Mouse (Mus musculus): ENCODE measurements around the gene Myo1b.

Gene Myo1b

GRCm38 (mm10) chr1:51845264-51846036 is 70.4 kb downstream of the Myo1b start:
- DNase-seq = no peak

DNA sequence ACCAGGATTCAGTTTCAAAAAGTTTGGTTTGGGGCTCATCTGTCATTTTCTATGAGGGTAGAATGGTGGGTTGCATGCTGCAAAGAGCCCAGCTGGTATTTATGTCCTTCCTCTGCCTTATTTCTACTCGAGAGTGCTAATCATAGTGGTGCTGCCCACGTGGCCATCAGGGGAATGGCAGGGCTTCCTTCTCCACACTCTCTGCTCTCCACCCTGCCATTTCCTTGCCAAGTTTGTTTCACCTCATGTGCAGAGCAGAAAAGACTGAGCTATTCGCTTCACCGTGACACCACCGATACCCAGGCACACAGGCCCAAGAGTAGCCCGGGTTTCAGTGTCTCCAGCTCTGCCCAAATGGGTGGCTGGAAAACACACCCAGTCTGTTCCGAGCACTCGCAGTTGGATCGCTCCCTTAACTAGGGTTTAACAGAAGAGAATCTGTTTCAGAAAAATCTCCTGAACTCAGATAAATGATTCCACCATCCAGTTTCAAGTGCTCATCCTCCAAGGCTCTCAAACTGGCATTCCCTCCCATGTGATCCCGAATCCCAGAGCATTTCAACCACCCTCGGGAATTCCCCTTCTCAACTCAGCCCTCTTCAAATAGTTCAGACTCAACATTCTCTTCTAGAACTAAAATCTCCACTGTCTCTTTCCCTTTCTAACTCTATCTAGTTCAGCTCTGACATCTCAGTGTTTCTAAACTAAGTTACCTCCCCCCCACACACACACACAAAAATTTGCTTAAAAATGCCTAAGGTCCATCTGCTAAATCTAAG is 77.8 kb downstream of the Myo1b start:
- DNase-seq = peak in 1 of 2 experiments; percentile 42

DNA sequence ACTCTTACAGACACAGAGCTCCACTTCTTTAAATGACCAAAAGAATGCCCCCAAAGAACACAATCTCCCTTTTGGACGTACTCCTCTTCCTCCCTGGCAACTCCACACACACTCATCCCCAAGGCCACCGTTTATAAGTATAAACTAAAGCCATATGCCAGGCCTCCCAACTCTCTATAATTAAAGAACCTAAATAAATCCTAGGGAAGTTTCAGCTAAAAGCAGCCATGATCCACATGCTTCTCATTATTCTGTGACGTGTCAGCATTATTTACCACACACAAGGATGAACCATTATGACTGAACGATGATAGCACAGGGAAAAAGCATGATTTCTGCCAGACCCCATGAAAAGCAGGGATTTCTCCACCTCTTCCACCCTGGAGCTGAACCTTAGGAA is 78.6 kb downstream of the Myo1b start:
- DNase-seq = no peak

DNA sequence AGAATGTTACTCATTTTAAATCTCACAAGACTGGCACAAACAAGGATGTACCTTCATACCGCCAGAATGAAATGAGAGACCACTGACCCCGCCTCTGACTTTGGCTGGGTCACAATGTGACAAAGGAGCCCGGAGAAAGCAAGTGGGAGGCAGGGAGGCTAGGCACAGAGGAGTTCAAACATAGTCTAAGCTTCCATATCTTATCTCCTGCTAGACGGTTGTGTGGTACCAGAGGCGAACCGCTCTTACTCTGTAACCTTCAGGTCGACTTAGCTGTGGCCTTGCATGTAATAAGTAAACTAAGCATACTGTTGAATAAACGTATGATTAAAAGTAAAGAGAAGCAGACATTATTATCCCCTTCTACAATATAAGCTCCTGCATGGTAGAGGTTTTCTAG is 80.1 kb downstream of the Myo1b start:
- no peak for DNase-seq

DNA sequence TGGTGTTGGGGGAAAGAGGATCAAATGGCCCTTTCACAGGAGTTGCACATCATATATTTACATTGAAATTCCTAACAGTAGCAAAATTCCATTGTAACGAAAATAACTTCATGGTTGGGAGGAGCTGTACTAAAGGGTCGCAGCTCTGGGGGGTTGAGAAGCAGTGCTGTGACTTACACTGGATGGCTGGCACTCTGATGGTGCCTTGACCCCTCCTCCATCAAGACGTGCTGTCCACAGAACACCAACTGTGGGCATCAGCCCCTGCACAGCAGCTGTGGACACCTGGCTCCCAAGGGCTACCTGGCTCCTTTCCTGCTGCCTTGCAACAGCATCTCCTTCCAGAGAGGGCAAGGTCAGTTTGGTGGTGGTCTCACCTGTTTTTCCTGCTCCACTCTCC is 81.8 kb downstream of the Myo1b start:
- DNase-seq = no peak

GRCm38 (mm10) chr1:51829353-51829752 is 86.5 kb downstream of the Myo1b start:
- DNase-seq = no peak

- DNase-seq = no peak
Observed at GRCm38 (mm10) chr1:51822531-51822930, 93.3 kb downstream of the Myo1b start.

GRCm38 (mm10) chr1:51821701-51822495 is 94.0 kb downstream of the Myo1b start:
- DNase-seq = no peak

DNA sequence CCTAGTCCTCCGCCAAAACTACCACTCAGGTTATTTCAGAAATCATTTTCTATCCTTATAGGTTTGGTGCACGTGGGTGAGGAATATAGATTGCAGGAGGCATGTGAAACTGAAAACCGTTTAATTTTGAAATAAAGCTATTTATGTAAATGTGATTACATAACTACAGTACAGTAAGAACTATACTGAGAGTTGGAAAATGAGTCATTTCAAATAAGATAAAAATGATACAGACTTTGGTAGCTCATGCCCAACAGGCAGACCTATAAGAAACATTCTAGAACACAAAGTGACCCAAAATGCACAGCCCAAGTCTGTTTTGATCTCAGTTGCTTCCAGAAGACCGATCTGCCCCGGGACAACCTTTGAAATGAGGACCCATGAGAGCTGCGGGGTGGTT is 95.4 kb downstream of the Myo1b start:
- DNase-seq = no peak

GRCm38 (mm10) chr1:51820013-51820441 is 95.8 kb downstream of the Myo1b start:
- DNase-seq = no peak

DNA sequence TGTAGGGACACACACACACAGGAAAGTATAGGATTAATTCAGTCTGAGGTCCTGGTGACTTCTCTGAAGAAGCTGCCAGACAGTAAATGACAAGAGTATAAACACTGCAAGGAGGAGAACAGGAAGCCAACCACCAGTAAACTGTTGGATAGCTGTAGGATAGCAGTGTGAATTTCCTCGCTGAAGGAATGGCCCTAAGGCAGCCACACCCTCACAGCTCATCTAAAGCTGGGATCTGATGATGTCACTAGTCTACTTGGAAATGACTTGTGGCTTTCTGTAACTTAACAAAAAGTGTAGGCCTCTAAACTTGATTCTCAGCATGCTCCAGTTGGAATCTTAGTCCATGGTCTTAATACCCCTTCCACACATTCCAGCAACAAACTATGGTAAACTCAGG is 100.2 kb downstream of the Myo1b start:
- no peak for DNase-seq

DNA sequence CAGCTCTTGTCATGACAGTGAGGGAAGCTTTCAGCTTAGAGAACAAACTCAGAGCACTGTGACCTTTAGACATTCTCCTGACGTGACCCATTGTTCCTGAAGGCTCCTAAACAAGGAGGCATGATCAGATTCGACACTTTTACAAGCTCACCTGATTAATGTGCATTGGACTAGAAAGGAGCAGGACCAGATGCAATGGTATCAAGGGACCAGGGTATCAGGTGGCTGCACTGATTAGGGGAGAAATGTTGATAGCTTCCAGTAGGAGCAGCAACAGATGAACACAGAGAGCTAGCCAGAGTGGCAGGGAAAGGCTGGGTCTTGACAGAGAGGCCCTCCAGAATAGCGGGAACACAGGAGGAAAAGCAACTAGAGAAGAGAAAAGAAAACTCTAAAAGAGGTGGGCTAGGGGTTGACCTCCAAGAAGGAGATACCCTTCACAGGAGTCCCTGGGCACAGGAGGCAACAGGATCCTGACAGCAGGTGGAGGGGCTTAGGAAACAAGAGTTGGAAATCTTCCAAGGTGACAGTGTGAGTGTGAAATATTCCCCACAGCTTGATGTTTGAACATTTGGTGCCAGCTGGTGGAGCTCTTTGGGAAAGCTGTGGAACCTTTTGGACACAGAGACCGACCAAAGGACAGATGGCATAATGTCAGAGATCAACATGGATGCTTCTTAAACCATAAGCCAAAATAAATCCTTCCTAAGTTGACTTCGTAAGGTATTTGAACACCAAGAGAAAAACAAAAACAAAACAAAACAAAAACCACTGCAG is 100.8 kb downstream of the Myo1b start:
- DNase-seq = no peak

DNA sequence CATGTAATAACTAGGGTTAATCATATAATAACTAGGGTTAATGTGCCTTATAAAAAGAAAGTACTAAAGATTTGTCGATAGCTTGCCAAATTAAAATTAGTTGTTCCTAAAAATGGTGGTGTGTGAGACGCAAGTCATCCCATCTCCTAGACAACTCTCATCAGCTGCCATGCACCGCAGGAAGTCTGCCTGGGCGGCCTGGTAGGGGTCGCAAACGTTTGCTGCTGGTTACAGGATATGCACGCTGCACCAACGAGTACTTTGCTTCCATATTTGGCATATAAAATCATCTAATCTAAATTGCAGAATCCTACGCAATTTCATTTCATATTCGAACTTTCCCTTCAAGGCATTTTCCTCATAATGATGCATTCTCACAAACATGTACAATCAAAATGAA is 107.0 kb downstream of the Myo1b start:
- no peak for DNase-seq

- DNase-seq = no peak
Observed at GRCm38 (mm10) chr1:51808228-51808627, 107.6 kb downstream of the Myo1b start.

DNA sequence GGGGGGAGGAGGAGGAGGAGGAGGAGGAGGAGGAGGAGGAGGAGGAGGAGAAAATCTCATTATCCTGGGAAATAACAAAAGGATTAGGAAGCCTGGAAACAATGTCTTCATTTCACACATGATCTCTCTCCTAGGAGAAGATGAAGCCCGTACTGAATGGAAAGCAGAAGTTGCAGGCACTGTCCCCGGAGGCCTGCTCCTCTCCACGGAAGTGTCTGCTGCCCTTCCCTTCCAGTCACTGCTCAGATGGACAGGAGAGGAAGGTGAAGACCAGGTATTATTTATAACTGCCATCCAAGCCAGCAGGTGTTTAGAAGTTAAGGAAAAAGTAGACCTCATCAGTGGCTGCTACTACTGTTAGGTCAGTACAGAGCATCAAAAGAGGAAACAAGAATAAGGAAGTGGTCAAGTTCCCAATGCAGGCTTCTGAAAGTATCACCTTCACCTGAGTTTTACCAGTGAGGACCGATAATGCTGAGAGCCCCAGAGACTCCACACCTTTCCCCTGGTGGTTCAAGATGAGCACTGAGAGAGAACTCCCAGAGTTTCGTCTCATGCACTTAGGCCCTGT is 110.7 kb downstream of the Myo1b start:
- no peak for DNase-seq

DNA sequence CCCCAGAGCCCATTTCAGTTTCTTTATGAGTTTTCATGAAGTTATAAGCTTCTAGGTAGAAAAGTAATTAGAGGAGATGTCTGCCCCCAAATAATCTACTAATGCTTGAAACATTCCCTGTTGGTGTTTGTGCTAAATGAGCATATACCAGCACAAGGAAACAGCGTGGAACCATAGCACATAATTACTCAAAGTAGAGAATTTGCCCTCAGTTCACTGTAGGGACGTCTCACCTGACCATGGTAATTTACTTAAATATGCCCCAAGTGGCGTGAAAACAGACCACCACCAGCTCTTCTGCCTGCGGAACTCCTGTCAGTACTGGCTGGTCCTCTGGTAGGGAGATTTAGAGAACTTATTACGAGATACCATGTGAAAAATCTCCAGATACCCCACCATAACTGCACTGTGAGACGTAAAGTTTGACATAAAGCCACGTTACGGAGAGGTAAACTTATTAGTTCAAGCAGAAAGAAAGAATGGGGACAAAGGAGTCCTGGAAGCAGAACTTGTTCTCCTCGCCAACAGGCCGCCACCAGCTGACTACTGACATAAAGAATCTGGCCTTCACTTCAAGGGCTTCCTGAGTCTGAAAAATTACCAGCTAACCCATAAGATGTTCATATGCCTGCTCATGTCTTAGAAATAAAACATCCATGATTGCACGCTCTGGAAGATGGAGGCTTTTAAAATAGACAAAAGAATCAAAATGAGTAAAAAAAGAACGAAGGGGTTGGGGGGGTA is 111.4 kb downstream of the Myo1b start:
- DNase-seq = no peak

DNA sequence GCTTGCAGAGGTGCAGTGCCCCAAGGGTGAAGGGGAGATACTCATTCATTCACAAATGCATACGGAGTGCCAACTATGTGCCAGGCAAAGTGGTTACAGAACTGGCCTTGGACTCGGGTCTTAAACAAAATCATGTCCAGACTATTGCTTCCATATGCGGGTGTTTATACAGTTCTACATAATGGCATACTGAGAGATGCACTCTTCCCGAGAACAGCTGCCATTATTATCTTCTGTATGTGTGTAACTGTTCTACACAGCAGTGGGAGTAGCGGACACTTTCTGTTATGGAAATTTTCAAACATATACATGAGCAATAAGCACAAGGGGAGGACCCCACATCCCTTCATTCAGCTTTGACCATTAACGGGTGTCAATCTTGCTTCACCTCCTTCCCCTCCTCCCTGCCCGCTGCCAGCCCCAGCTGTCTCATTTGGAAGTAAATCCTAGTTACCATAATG is 117.8 kb downstream of the Myo1b start:
- DNase-seq = no peak

DNA sequence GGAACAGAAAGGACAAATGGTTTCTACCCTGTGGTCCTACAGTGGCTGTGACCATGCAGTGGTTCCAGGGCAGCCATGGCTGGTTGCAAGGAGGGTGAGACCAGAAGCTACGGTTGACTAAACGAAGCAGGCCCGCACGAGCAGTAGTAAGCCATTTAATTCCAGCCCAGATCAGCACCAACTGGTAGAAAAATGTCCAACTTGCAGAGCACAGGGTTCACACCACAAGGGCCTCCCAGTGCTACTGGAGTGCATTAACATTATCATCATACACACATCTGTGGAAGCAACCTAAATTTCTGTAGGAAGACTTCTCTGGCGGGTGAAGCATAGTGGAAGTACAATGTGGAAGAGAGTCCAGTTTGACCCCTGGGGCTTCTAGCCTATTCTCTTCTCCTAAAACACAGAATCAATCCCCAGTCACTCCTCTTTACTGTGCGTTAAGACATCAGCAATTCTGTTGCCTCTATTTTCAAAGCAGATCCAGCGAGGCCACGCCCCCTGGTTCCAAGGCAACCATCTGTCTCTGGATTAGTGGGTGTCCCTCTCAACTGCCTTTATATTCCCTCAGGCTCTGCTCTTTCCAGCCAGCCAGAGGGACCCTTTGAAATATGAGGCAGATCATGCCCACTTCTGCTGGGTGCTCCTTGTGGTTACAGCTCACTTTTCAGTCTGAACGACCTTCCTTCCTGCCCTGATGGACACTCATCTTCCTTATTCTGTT is 120.1 kb downstream of the Myo1b start:
- DNase-seq = no peak

GRCm38 (mm10) chr1:51789269-51789668 is 126.6 kb downstream of the Myo1b start:
- peak; percentile 17 to 40 for DNase-seq

GRCm38 (mm10) chr1:51782091-51782490 is 133.8 kb downstream of the Myo1b start:
- no peak for DNase-seq

DNA sequence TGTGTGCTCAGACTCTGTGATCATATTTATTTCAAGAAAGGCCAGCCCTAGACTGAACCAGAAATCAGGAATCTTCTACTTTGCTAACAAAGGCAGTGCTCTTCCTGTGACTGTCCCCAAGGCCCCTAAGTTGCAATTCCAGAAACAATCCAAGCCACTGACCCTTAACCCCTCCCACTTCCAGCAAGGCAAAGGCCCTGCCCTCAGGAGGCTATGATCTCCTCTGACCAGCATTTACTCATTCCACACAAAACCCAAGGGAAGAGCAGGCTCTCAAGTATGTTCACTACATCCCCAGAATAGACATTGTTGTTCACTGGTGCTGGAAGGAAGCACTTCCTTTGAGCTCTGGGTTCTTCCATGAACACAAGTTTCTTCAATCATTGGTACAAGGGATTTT is 135.5 kb downstream of the Myo1b start:
- peak; percentile 14 to 60 for DNase-seq

Measured in kidney, postnatal 25 days (tissue).